Comparison of ENCODE assay signal across 11 mouse cellular contexts in genomic region chr14:55106990-55107389, GRCm38 (mm10). TPM values are rescaled to one million over a fixed set of nuclear protein-coding genes. Genes with fewer than 3 reads are reported as not detected.
DNase-seq lines count a peak whose midpoint lies in the region; ATAC-seq and TF ChIP-seq lines count a peak whose summit lies in the region.
"Had no signal": no experiment of that assay in that cellular context is flagged by ENCODE, and none has a peak within 500 bp of the region (broad histone marks: within the 10 kb centered on the region; RNA-seq: fewer than 3 reads in every experiment).

No protein-coding gene starts in this region.

- no peak overlapping the region for H3K4me3 ChIP-seq in hindbrain, embryonic 15.5 days
- no peak overlapping the region for H3K4me3 ChIP-seq in hindbrain, embryonic 10.5 days
- no peak overlapping the region for H3K4me3 ChIP-seq in midbrain, embryonic 14.5 days (replicated peaks; ENCODE audit: low read depth, low read length)
- no peak overlapping the region; the same call in 1 of the 2 replicates for H3K4me3 ChIP-seq in midbrain, embryonic 10.5 days
- no peak overlapping the region for H3K4me3 ChIP-seq in olfactory bulb, adult 2 months (ENCODE audit: insufficient read depth, low read depth, low read length)

- no peak for TF ChIP-seq CTCF in olfactory bulb, adult 2 months (IDR thresholded peaks at IDR 0.05; ENCODE audit: insufficient read depth, low read depth, low read length)

- no peaks in the 10 kb centered on the region for H3K9me3 ChIP-seq in hindbrain, embryonic 15.5 days
- H3K9me3 ChIP-seq in hindbrain, embryonic 10.5 days = no peaks in the 10 kb centered on the region
- no peaks in the 10 kb centered on the region for H3K9me3 ChIP-seq in midbrain, embryonic 14.5 days (ENCODE audit: control insufficient read depth, low read length)
- H3K9me3 ChIP-seq in midbrain, embryonic 10.5 days (replicated peaks) = no peaks in the 10 kb centered on the region
- H3K9me3 ChIP-seq: embryonic facial prominence, embryonic 15.5 days; G1E had no signal

- TF ChIP-seq POLR2A in olfactory bulb, adult 2 months (IDR thresholded peaks at IDR 0.05; ENCODE audit: insufficient read depth, low read depth, low read length) = no peak

- WGBS in hindbrain, embryonic 15.5 days = 64% methylated on average over 8 of the region's 8 CpGs
- 65% methylated on average over 8 of the region's 8 CpGs for WGBS in hindbrain, embryonic 10.5 days
- WGBS in midbrain, embryonic 14.5 days = 59% methylated on average over 8 of the region's 8 CpGs
- WGBS in midbrain, embryonic 10.5 days = 68% methylated on average over 8 of the region's 8 CpGs
- 56% methylated on average over 8 of the region's 8 CpGs for WGBS in olfactory bulb, adult 2 months

- H3K9ac ChIP-seq in hindbrain, embryonic 15.5 days = no peak overlapping the region
- H3K9ac ChIP-seq in midbrain, embryonic 14.5 days (replicated peaks; ENCODE audit: low read length) = no peak overlapping the region

- H3K4me2 ChIP-seq in hindbrain, embryonic 15.5 days = no peak overlapping the region
- H3K4me2 ChIP-seq in midbrain, embryonic 14.5 days (ENCODE audit: low read length) = no peak overlapping the region

- peaks cover 71% of the 10 kb centered on the region for H3K4me1 ChIP-seq in hindbrain, embryonic 15.5 days (replicated peaks)
- peaks cover 56% of the 10 kb centered on the region for H3K4me1 ChIP-seq in hindbrain, embryonic 10.5 days (replicated peaks)
- H3K4me1 ChIP-seq in midbrain, embryonic 14.5 days (ENCODE audit: control insufficient read depth, insufficient read depth, low read length) = peaks cover 43% of the 10 kb centered on the region
- peaks cover 57% of the 10 kb centered on the region for H3K4me1 ChIP-seq in midbrain, embryonic 10.5 days
- H3K4me1 ChIP-seq in olfactory bulb, adult 2 months (ENCODE audit: control insufficient read depth, insufficient read depth, low read length) = peaks cover 52% of the 10 kb centered on the region

- no peak for ATAC-seq in hindbrain, embryonic 15.5 days (ENCODE audit: low FRiP score, low read depth)
- ATAC-seq in midbrain, embryonic 14.5 days (ENCODE audit: low FRiP score, low TSS enrichment) = no peak

- DNase-seq in cerebellum, adult 9-11 months = peak; percentile 64
- DNase-seq in cerebellum, postnatal 4 days (ENCODE audit: low spot score in 2 of 2) = no peak
- DNase-seq in hindbrain, embryonic 10.5 days (ENCODE audit: low spot score) = no peak
- DNase-seq in midbrain, embryonic 14.5 days = no peak
- no peak for DNase-seq in midbrain, embryonic 10.5 days (ENCODE audit: low spot score)
- no peak for DNase-seq in frontal cortex, postnatal 10 days (ENCODE audit: low spot score in 2 of 2)
- DNase-seq: right cerebral cortex, postnatal 25 days had no signal

- no peaks in the 10 kb centered on the region for H3K27me3 ChIP-seq in hindbrain, embryonic 15.5 days
- peaks cover 51% of the 10 kb centered on the region for H3K27me3 ChIP-seq in hindbrain, embryonic 10.5 days (ENCODE audit: insufficient read depth, poor library complexity, severe bottlenecking)
- no peaks in the 10 kb centered on the region for H3K27me3 ChIP-seq in midbrain, embryonic 14.5 days (ENCODE audit: control insufficient read depth, insufficient read depth, low read length)
- peaks cover 67% of the 10 kb centered on the region for H3K27me3 ChIP-seq in midbrain, embryonic 10.5 days (ENCODE audit: low read depth, poor library complexity, severe bottlenecking)

- peak overlapping the region; percentile 83 for H3K27ac ChIP-seq in hindbrain, embryonic 15.5 days (replicated peaks)
- H3K27ac ChIP-seq in hindbrain, embryonic 10.5 days = no peak overlapping the region
- 0 out of 2 replicates have a peak overlapping the region, but pooled peaks have one; percentile 26 for H3K27ac ChIP-seq in midbrain, embryonic 14.5 days (replicated peaks; ENCODE audit: low read depth, low read length)
- H3K27ac ChIP-seq in midbrain, embryonic 10.5 days (replicated peaks) = no peak overlapping the region
- H3K27ac ChIP-seq in olfactory bulb, adult 2 months (ENCODE audit: insufficient read depth, low read depth, low read length) = 0 out of 2 replicates have a peak overlapping the region, but pooled peaks have one; percentile 6

- no peaks in the 10 kb centered on the region for H3K36me3 ChIP-seq in hindbrain, embryonic 15.5 days
- H3K36me3 ChIP-seq in hindbrain, embryonic 10.5 days = peaks cover 5% of the 10 kb centered on the region; the same call in 1 of the 2 replicates
- peaks cover 7% of the 10 kb centered on the region; the same call in 1 of the 2 replicates for H3K36me3 ChIP-seq in midbrain, embryonic 14.5 days (ENCODE audit: control insufficient read depth, insufficient read depth, low read length)
- no peaks in the 10 kb centered on the region for H3K36me3 ChIP-seq in midbrain, embryonic 10.5 days
- H3K36me3 ChIP-seq: embryonic facial prominence, embryonic 15.5 days had no signal

RNA-seq across cellular contexts. Expression of gene Ap1g2, which starts 0.6 kb away (rescaled TPM):
- 7.3 and 7.9 TPM in 2 replicates for polyA plus RNA-seq in hindbrain, embryonic 15.5 days (2015; fragmentation: Nextera tagmentation; extraction: Ambion mirVana)
- polyA plus RNA-seq in hindbrain, embryonic 10.5 days (2016; fragmentation: Nextera tagmentation; extraction: Ambion mirVana) = 14.5 and 16.3 TPM in 2 replicates
- 6.8 and 7.6 TPM in 2 replicates for polyA plus RNA-seq in midbrain, embryonic 14.5 days (2014; fragmentation: Nextera tagmentation; extraction: Ambion mirVana)
- polyA plus RNA-seq in midbrain, embryonic 10.5 days (2016; fragmentation: Nextera tagmentation; extraction: Ambion mirVana) = 12.7 and 15.0 TPM in 2 replicates
- polyA plus RNA-seq in olfactory bulb, adult 2 months (2012; ENCODE audit: insufficient read depth, insufficient read length, low replicate concordance, missing spikeins) = not detected in 2 replicates

RNA-seq across cellular contexts. Expression of gene Jph4, which starts 9.7 kb away (rescaled TPM):
- polyA plus RNA-seq in hindbrain, embryonic 15.5 days (2015; fragmentation: Nextera tagmentation; extraction: Ambion mirVana) = 33.6 and 40.7 TPM in 2 replicates
- 0.75 and 1.7 TPM in 2 replicates for polyA plus RNA-seq in hindbrain, embryonic 10.5 days (2016; fragmentation: Nextera tagmentation; extraction: Ambion mirVana)
- 31.1 and 38.9 TPM in 2 replicates for polyA plus RNA-seq in midbrain, embryonic 14.5 days (2014; fragmentation: Nextera tagmentation; extraction: Ambion mirVana)
- 0.53 and 1.2 TPM in 2 replicates for polyA plus RNA-seq in midbrain, embryonic 10.5 days (2016; fragmentation: Nextera tagmentation; extraction: Ambion mirVana)
- polyA plus RNA-seq in olfactory bulb, adult 2 months (2012; ENCODE audit: insufficient read depth, insufficient read length, low replicate concordance, missing spikeins) = not detected in 2 replicates
- polyA plus RNA-seq: G1E had no signal

RNA-seq across cellular contexts. Expression of gene Thtpa, which starts 12.4 kb away (rescaled TPM):
- polyA plus RNA-seq in hindbrain, embryonic 15.5 days (2015; fragmentation: Nextera tagmentation; extraction: Ambion mirVana) = 29.4 and 32.6 TPM in 2 replicates
- polyA plus RNA-seq in hindbrain, embryonic 10.5 days (2016; fragmentation: Nextera tagmentation; extraction: Ambion mirVana) = 24.4 and 26.1 TPM in 2 replicates
- polyA plus RNA-seq in midbrain, embryonic 14.5 days (2014; fragmentation: Nextera tagmentation; extraction: Ambion mirVana) = 27.9 and 33.7 TPM in 2 replicates
- polyA plus RNA-seq in midbrain, embryonic 10.5 days (2016; fragmentation: Nextera tagmentation; extraction: Ambion mirVana) = 28.1 and 30.8 TPM in 2 replicates
- not detected in 2 replicates for polyA plus RNA-seq in olfactory bulb, adult 2 months (2012; ENCODE audit: insufficient read depth, insufficient read length, low replicate concordance, missing spikeins)

RNA-seq across cellular contexts. Expression of gene Zfhx2, which starts 14.9 kb away (rescaled TPM):
- 24.0 and 24.9 TPM in 2 replicates for polyA plus RNA-seq in hindbrain, embryonic 15.5 days (2015; fragmentation: Nextera tagmentation; extraction: Ambion mirVana)
- 8.8 and 17.7 TPM in 2 replicates for polyA plus RNA-seq in hindbrain, embryonic 10.5 days (2016; fragmentation: Nextera tagmentation; extraction: Ambion mirVana)
- polyA plus RNA-seq in midbrain, embryonic 14.5 days (2014; fragmentation: Nextera tagmentation; extraction: Ambion mirVana) = 24.9 and 28.4 TPM in 2 replicates
- 7.6 and 12.5 TPM in 2 replicates for polyA plus RNA-seq in midbrain, embryonic 10.5 days (2016; fragmentation: Nextera tagmentation; extraction: Ambion mirVana)
- not detected in 2 replicates for polyA plus RNA-seq in olfactory bulb, adult 2 months (2012; ENCODE audit: insufficient read depth, insufficient read length, low replicate concordance, missing spikeins)

Comparison
In these comparisons a context has a peak if more than half of its experiments do, and no peak if none do; other contexts are left out.
1. H3K27ac ChIP-seq: peak in hindbrain, embryonic 15.5 days (single experiment), midbrain, embryonic 14.5 days (single experiment) and olfactory bulb, adult 2 months (single experiment); none in hindbrain, embryonic 10.5 days (single experiment) and midbrain, embryonic 10.5 days (single experiment).
2. RNA of gene Thtpa, which starts 12.4 kb away (polyA plus RNA-seq): 27.9 to 33.7 TPM in midbrain, embryonic 14.5 days, 29.4 to 32.6 TPM in hindbrain, embryonic 15.5 days, 28.1 to 30.8 TPM in midbrain, embryonic 10.5 days and 24.4 to 26.1 TPM in hindbrain, embryonic 10.5 days; not detected in olfactory bulb, adult 2 months; every median in the first group is over 10 times any median in the second.